Mouse (Mus musculus) embryo, embryonic 10 days (tissue): ENCODE data around the gene Thumpd1.

Experiments used
- DNase-seq: peaks from one replicate; pipeline ENCODE4 v3.0.0-alpha.2; 2015; ENCODE audit warnings: low spot score

Thumpd1 gene

GRCm38 (mm10) chr7:119670395-119670794, 50.2 kb downstream of the Thumpd1 start:
- DNase-seq = no peak

- no peak for DNase-seq
These were observed 52.7 kb downstream of the Thumpd1 start for GRCm38 (mm10) chr7:119667893-119668292.
